Mouse (Mus musculus) lung, adult 2 months (tissue): ENCODE measurements around the gene Shisa6.

Experiments
- CTCF ChIP-seq: fragments of 200-500 bp; IDR thresholded peaks from 2 replicates; pipeline ENCODE4 v1.5.1; 2011; ENCODE audit warnings: mild to moderate bottlenecking, low read length, control low read depth; ENCODE audit not compliant: insufficient read depth
- POLR2A ChIP-seq: fragments of 200-500 bp; IDR thresholded peaks from 2 replicates; pipeline ENCODE4 v1.6.1; 2011; ENCODE audit warnings: low read depth, mild to moderate bottlenecking, control low read depth, low read length, borderline replicate concordance; ENCODE audit errors: extremely low read depth

GRCm38 (mm10) chr11:66519386-66519785, 6.4 kb downstream of the Shisa6 start:
- TF ChIP-seq CTCF (no peak), POLR2A (no peak)
